Mouse (Mus musculus) heart, embryonic 14.5 days (tissue): ENCODE measurements around the gene Tom1. TPM values are rescaled to one million over a fixed set of nuclear protein-coding genes. Genes with fewer than 3 reads are reported as not detected.

Experiments
- ATAC-seq: fragments of 200-750 bp; cut with Nextera tagmentation; 2 replicates; pipeline ENCODE4 v1.8.0; 2017; ENCODE audit warnings: low read depth, moderate TSS enrichment; ENCODE audit not compliant: insufficient number of reproducible peaks, insufficient read depth, low FRiP score
- H3K27ac ChIP-seq, 2 experiments: fragments of 200-500 bp in 1 of 2; fragments of 300-500 bp in 1 of 2; sonication (generic) in 1 of 2; replicated peaks in 1 of 2; 2 replicates each; pipeline ENCODE4 v1.5.1; 2012 to 2014; ENCODE audit warnings: low read depth in 2 of 2, low read length in 2 of 2, control low read depth in 1 of 2, mild to moderate bottlenecking in 1 of 2, mixed read lengths in 1 of 2; ENCODE audit not compliant: control insufficient read depth in 1 of 2, insufficient read depth in 1 of 2
- H3K27me3 ChIP-seq: fragments of 300-500 bp; sonication (generic); 2 replicates; pipeline ENCODE4 v1.6.1; 2014; ENCODE audit warnings: mild to moderate bottlenecking, low read length, control low read depth; ENCODE audit not compliant: control insufficient read depth, insufficient read depth
- H3K36me3 ChIP-seq: fragments of 300-500 bp; sonication (generic); 2 replicates; pipeline ENCODE4 v1.6.1; 2014; ENCODE audit warnings: mild to moderate bottlenecking, control low read depth, low read length, mixed read lengths; ENCODE audit not compliant: control insufficient read depth, insufficient read depth
- H3K4me1 ChIP-seq, 2 experiments: fragments of 200-500 bp in 1 of 2; fragments of 300-500 bp in 1 of 2; sonication (generic) in 1 of 2; 2 replicates each; pipeline ENCODE4 v1.6.1; 2012 to 2014; ENCODE audit warnings: low read length in 2 of 2, control low read depth in 1 of 2, mixed read lengths in 1 of 2; ENCODE audit not compliant: control insufficient read depth in 2 of 2, insufficient read depth in 2 of 2
- H3K4me2 ChIP-seq: fragments of 300-500 bp; sonication (generic); 2 replicates; pipeline ENCODE4 v1.6.1; 2014; ENCODE audit warnings: mild to moderate bottlenecking, low read length
- H3K4me3 ChIP-seq, 2 experiments: fragments of 200-500 bp in 1 of 2; fragments of 300-500 bp in 1 of 2; sonication (generic) in 1 of 2; 2 replicates each; pipeline ENCODE4 v1.5.1; 2012 to 2014; ENCODE audit warnings: low read length in 2 of 2, mild to moderate bottlenecking in 2 of 2, control low read depth in 1 of 2, low read depth in 1 of 2, moderate library complexity in 1 of 2; ENCODE audit not compliant: control insufficient read depth in 1 of 2, insufficient read depth in 1 of 2
- H3K9ac ChIP-seq: fragments of 300-500 bp; sonication (generic); 2 replicates; pipeline ENCODE4 v1.6.1; 2014; ENCODE audit warnings: mild to moderate bottlenecking, low read length
- H3K9me3 ChIP-seq: fragments of 300-500 bp; sonication (generic); 2 replicates; pipeline ENCODE4 v1.6.1; 2016; ENCODE audit warnings: low read length, control low read depth; ENCODE audit not compliant: control insufficient read depth
- WGBS: fragments of 180-500 bp; shearing (Covaris S2); extraction: QIAGEN DNeasy Blood & Tissue Kit; methylation state at CpG from one replicate; pipeline ENCODE4 v1.1.7; 2014; 5-methylcytosine and 5-hydroxymethylcytosine counted together
- polyA plus RNA-seq: library from polyadenylated mRNA; unstranded; fragments of >200 nt; fragmentation: Nextera tagmentation; extraction: Ambion mirVana; gene quantifications from 2 replicates; pipeline ENCODE4 v1.2.1, GENCODE M21; 2014

The Tom1 gene
- polyA plus RNA-seq = 42.6 and 45.9 TPM in 2 replicates

DNA sequence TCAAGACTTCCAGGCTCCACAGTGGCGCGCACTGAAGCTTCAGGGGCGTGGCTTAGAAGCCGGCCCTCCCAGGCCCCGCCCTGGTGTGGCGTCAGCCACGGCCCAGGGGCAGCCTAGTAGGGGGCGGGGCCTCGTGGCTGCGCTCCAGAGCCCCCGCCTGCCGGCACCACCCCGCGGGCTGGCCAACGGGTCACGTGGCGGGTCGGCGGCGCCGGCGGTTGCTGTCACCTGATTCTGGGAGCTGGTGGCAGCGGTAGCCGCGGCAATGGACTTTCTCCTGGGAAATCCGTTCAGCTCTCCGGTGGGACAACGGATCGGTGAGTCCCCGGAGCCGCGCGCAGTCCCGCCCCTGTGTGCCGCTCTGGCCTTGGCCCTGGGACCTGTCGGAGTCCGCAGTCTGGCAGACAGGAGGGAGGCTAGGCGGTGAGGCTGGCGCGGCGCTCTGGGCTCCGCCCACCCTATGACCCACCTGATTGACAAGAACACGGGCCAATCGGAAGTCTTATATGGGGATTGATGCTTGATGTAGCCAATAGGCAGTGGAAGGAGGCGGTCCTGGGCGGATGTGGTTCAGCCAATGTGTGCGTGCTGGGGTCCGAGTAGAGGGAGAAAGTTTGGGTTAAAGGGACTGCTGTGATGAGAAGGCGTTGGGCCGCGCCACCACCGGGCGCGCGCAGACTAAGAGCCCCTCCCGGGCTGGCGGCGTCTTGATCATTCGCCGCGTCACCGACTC lies at the start of gene Tom1:
Gene Tom1, plus strand, starts transcription at position 195 of the 733 bp plus-strand sequence.
- ATAC-seq = peak; percentile 97
- Histone ChIP-seq H3K9ac (peak within 1 kb of the TSS; percentile 79), H3K4me1 (peaks cover 13 to 21% of the 10 kb centered on the region in 2 experiments), H3K27ac (peak within 1 kb of the TSS; percentile 82 to 88), H3K36me3 (peaks cover 35% of the 10 kb centered on the region), H3K4me2 (peak within 1 kb of the TSS; percentile 83), H3K4me3 (peak within 1 kb of the TSS; percentile 74 to 84), H3K9me3 (no peaks in the 10 kb centered on the region), H3K27me3 (no peaks in the 10 kb centered on the region)
- WGBS = 0% methylated on average over 47 of the region's 62 CpGs

DNA sequence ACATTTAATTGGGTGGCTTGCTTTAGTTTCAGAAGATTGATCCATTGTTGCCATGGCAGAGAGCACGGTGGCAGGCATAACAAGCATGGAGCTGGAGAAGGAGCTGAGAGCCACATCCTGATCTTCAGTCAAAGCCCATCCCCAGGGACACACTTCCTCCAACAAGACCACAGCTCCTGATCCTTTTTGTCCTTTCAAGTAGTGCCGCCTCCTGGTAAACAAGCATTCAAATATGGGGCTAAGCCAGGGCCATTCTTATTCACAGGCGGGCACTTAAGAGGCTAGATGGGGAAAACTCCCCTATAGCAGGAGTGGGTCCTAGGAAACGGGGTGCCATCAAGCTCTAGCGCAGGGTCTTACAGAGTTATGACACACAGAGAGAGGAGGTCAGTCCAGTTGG lies 46.1 kb upstream of the Tom1 start:
- H3K36me3 ChIP-seq = no peaks in the 10 kb centered on the region
- no peaks in the 10 kb centered on the region for H3K4me1 ChIP-seq
- no peak overlapping the region for H3K9ac ChIP-seq
- no peak for ATAC-seq
- H3K4me2 ChIP-seq = no peak overlapping the region
- no peaks in the 10 kb centered on the region for H3K27me3 ChIP-seq
- H3K9me3 ChIP-seq = no peaks in the 10 kb centered on the region
- H3K4me3 ChIP-seq = no peak overlapping the region
- WGBS = 86% methylated on average over 5 of the region's 5 CpGs
- no peak overlapping the region for H3K27ac ChIP-seq

DNA sequence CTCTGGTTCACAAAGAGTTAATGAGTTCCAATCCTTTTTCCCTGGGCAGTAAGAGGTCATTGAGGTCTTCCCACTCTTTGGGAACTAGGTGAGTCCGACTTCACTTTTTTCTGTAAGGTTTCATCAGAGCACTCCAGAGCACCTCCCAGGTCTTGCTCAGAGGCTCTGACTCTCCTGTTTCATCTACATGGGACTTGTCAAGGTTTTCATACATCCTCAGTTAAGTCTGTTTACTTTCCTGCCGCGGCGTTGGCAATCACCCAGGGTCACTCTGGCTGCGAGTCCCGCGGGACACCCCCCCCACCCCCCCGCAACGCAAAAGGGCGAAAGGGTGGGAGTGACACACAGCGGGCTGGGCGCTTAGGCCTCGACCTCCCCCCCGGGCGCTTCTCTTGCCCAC lies 43.5 kb upstream of the Tom1 start:
- Histone ChIP-seq H3K36me3 (no peaks in the 10 kb centered on the region), H3K4me1 (peaks cover 3 to 7% of the 10 kb centered on the region in 2 experiments; a peak in 3 of 4 replicates), H3K9ac (peak overlapping the region; percentile 55; the same call in 1 of the 2 replicates), H3K9me3 (no peaks in the 10 kb centered on the region), H3K27ac (no peak overlapping the region), H3K4me3 (no peak overlapping the region), H3K4me2 (peak overlapping the region; percentile 48), H3K27me3 (no peaks in the 10 kb centered on the region)
- 12% methylated on average over 15 of the region's 15 CpGs for WGBS
- ATAC-seq = no peak

- Histone ChIP-seq H3K27me3 (no peaks in the 10 kb centered on the region), H3K27ac (peak within 1 kb of the TSS; percentile 57 to 95), H3K9ac (peak within 1 kb of the TSS; percentile 99), H3K36me3 (no peaks in the 10 kb centered on the region), H3K4me3 (peak within 1 kb of the TSS; percentile 87 to 94), H3K4me2 (peak within 1 kb of the TSS; percentile 76), H3K4me1 (peaks cover 3 to 9% of the 10 kb centered on the region in 2 experiments; a peak in 3 of 4 replicates), H3K9me3 (no peaks in the 10 kb centered on the region)
- ATAC-seq = no peak
- WGBS = 13% methylated on average over 8 of the region's 8 CpGs
Observed at GRCm38 (mm10) chr8:74993081-74993474, 40.4 kb upstream of the Tom1 start, which contains the start of gene Hmgxb4. Hmgxb4 (plus strand) TSS chr8:74993356.

DNA sequence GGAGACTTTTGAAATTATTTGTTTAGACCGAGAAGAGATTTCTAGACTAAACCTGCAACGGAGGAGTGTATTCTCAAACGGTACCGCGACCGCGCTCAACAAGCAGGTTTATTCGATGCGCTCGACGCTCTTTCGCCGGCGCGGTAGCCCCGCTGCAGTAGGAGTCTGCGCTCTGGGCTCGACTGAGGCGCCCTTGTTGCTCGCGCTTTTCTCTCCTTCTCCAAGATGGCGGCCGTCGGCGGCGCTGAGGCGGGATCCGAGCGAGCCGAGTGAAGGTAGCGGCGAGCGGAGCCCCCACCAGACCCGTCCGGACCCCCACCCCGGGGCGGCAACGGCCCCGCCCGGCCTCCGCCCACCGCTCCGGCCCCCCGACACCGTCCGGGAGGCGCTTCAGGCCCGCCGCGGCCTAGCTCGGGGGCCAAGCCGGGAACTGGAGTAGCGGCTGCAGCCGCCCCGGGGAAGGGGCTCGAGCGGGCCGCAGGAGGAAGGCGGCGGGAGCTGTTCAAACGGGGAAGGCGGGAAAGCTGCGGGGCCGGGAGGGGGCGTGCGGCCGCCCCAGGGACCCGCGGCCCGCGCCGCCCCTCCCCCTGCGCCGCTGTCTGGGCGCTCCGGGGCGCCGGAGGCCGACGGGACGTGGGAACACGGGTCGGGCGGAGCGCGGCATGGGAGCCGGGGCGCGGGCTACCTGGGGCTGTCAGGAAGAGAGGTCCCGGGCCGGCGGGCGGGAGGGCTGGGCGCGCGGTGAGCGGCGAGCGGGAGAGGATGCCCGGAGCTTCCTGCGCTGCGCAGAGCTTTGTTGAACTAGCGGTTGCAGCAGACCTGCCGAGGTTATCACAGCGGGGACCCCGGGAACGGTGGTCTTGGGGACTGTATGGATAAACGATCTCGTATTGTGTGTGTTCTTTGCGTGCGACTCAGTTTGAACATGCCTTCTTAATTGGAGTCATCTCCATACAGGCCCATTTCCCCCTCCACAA lies 39.7 kb upstream of the Tom1 start:
- H3K4me3 ChIP-seq = peak overlapping the region; percentile 87 to 94
- peaks cover 6% of the 10 kb centered on the region for H3K36me3 ChIP-seq
- H3K27ac ChIP-seq = peak overlapping the region; percentile 57 to 95
- H3K4me1 ChIP-seq = peaks cover 3 to 9% of the 10 kb centered on the region in 2 experiments; a peak in 3 of 4 replicates
- H3K27me3 ChIP-seq = no peaks in the 10 kb centered on the region
- WGBS = under 1% methylated on average over 73 of the region's 111 CpGs
- no peaks in the 10 kb centered on the region for H3K9me3 ChIP-seq
- peak overlapping the region; percentile 99 for H3K9ac ChIP-seq
- peak overlapping the region; percentile 76 for H3K4me2 ChIP-seq
- ATAC-seq = peak; percentile 89

DNA sequence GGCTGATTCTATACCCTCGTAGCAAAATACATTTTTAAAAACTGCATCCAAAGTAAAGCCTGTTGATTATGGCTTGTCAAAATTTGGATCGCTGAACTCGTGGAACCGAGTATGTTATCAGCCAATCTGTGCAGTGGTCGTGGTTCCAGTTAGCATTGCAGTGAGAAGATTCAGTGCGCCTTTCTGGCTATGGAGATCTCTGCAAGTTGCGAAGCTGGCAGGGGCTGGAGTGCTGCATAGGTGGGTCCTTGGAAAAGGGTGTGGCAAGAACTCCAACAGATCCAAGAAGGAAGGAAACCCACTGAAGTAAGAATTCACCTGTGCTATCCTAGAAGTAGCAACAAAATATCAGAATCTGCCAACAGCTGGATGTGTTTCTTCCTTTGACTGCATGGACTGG lies 39.0 kb upstream of the Tom1 start:
- Histone ChIP-seq H3K4me3 (peak overlapping the region; percentile 87 to 94), H3K4me2 (peak overlapping the region; percentile 76), H3K36me3 (peaks cover 14% of the 10 kb centered on the region), H3K27me3 (no peaks in the 10 kb centered on the region), H3K9ac (peak overlapping the region; percentile 99), H3K27ac (peak overlapping the region in 1 of 2 experiments; percentile 95; a peak in 1 of 4 replicates), H3K9me3 (no peaks in the 10 kb centered on the region), H3K4me1 (peaks cover 3 to 9% of the 10 kb centered on the region in 2 experiments; a peak in 3 of 4 replicates)
- WGBS = 9% methylated on average over 7 of the region's 7 CpGs
- ATAC-seq = no peak

DNA sequence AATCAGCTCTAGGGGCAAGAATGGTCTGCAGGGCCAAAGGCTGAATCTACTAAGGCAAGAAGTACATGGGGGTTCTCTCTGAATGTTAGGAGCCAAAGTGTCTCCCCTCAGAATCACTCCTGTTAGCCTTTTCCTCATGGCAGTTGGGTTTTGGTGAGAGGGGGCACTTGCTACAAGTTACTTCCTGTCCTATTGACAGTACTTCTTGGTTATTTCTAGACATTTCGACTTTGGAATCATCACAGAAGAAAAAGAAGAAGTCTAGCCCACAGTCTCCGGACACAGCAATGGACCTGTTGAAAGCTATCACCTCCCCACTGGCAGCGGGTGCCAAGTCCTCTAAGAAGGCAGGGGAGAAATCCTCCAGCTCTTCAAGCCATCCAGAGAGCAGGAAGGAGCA lies 33.1 kb upstream of the Tom1 start:
- H3K36me3 ChIP-seq = peaks cover 65% of the 10 kb centered on the region
- 82% methylated on average over 3 of the region's 3 CpGs for WGBS

More for the DNA sequence above, 33.1 kb upstream of the Tom1 start:
- no peaks in the 10 kb centered on the region for H3K4me1 ChIP-seq
- no peak overlapping the region for H3K4me2 ChIP-seq
- no peak overlapping the region for H3K4me3 ChIP-seq
- no peaks in the 10 kb centered on the region for H3K27me3 ChIP-seq
- no peaks in the 10 kb centered on the region for H3K9me3 ChIP-seq
- no peak overlapping the region for H3K27ac ChIP-seq
- no peak overlapping the region for H3K9ac ChIP-seq
- no peak for ATAC-seq
